Mouse (Mus musculus) frontal cortex, postnatal 14 days (tissue): ENCODE data around the gene Piga.

Source experiments
- DNase-seq, 2 experiments: peaks; one replicate each; pipeline ENCODE4 v3.0.0; 2022; ENCODE audit warnings: low spot score in 2 of 2

Piga gene

DNA sequence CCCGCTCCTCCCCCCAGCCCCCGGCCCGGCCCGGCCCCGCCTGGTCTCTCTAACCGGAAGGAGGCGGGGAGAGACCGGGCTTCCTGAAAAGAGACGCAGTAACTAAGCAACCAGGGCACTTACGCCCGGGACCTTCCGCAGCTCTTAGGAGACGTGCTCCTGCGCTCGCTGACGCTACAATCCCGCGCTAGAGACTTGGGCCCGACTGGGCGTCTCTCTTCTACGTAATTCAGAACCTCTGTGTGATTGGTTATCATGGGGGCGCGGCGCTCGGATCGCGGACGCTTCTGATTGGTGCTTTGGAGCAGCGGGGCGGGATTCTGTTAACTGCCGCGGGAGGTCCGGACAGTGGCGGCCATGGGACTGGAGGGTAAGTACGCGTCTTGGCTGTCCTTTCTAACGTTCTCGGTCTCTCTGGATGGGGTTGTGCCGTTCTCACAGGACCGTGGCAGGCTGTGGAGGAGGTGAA, at the start of gene Piga:
Gene Piga (plus strand): TSS at position 317 of the 469 bp plus-strand sequence.
- DNase-seq = peak; percentile 86 to 93

- no peak for DNase-seq
These were observed 49.0 kb upstream of the Piga start for GRCm38 (mm10) chrX:164370576-164370975.

DNA sequence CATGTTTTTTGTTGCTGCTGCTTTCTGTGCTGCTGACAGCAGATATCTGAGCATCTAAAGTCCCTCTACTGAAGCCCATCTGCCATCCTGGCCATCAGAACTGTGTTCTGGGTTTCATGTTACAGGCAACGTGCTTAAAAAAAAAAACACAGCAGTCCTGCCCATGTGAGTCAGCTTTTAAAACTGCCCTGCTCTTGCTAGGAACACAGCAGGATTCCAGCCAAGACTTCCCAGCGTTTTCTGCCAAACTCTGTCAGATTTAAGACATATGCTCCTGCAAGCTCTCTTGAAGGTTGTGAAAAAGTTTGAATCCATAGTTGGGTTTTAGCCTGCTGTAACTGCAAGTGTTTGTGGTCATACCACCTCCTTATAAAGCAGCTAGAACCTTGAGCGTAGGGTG, 46.5 kb upstream of the Piga start, which contains the start of gene Vegfd:
Gene Vegfd (plus strand): TSS at position 298 of the 400 bp plus-strand sequence.
- peak; percentile 7 to 21 for DNase-seq

DNA sequence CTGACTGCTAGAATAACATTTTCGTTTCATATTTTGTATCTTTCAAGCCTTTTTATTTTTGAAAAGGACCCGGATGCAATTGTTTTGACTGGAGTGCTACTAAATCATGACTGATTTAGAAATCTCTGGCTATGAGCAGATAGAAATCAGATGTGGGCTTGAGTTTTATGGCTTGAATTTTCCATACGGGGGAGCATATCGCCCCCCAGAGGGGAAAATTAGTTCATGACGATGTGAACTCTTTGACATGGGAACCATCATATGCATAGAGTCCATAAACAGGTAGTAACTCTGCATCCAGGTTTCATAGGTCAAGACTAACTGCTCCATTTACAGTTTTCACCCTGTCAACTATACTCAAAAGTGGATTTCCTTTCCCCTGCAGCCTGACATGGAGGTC, 45.0 kb upstream of the Piga start:
- DNase-seq = no peak

GRCm38 (mm10) chrX:164379721-164380120, 39.9 kb upstream of the Piga start:
- no peak for DNase-seq

GRCm38 (mm10) chrX:164381618-164382408, 37.8 kb upstream of the Piga start:
- peak; percentile 13 to 52 for DNase-seq

GRCm38 (mm10) chrX:164394091-164394490, 25.5 kb upstream of the Piga start:
- DNase-seq = no peak

DNA sequence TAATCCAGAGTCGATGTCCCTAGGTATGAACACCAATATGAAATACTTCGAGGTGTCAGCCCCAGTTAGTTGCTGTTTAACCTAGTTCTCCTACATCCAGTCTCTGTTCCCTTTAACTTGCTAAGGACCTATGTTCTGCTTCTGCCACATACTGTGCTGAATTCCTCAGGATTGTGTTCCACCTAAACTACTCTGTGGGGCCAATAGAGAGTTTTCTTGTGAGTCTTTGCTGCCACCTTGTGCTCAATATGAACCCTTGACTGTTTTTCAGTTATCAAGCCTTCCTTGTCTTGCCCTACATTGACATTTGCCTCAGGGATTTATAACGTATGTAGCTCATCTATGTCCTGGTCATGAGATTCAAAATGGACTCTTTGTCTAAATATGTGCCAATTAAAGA, 21.1 kb upstream of the Piga start:
- no peak for DNase-seq

GRCm38 (mm10) chrX:164405080-164405649, 14.4 kb upstream of the Piga start:
- no peak for DNase-seq

GRCm38 (mm10) chrX:164406133-164407022, 13.2 kb upstream of the Piga start:
- no peak for DNase-seq

- DNase-seq = no peak
These were observed 11.2 kb upstream of the Piga start for GRCm38 (mm10) chrX:164408301-164408927.

- no peak for DNase-seq
These were observed 9.0 kb upstream of the Piga start for GRCm38 (mm10) chrX:164410562-164410961.

GRCm38 (mm10) chrX:164416803-164417202, 2.8 kb upstream of the Piga start:
- no peak for DNase-seq

- no peak for DNase-seq
These were observed 1.6 kb upstream of the Piga start for GRCm38 (mm10) chrX:164418008-164418407.

- DNase-seq = no peak
These were observed 368 bp downstream of the Piga start for GRCm38 (mm10) chrX:164419955-164420354.

- DNase-seq = no peak
These were observed 931 bp downstream of the Piga start for GRCm38 (mm10) chrX:164420518-164420917.

DNA sequence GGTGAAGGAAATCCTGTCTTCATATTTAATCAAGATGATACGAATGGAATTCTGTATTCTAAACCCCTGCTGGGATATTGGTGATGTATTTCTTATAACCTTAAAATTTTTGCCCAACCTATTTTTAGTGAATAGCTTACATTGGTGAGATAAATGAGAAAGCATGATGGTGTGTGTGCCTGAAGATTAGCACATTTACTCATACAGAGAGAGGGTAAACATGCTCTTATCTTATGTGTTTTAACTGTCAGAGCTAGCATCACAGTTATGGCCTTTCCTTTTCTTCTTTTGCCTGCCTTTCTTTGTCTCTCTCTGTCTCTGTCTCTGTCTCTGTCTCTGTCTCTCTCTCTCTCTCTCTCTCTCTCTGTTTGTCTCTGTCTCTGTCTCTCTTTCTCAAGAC, 5.2 kb downstream of the Piga start:
- no peak for DNase-seq

- DNase-seq = no peak
These were observed 7.7 kb downstream of the Piga start for GRCm38 (mm10) chrX:164427295-164427694.

DNA sequence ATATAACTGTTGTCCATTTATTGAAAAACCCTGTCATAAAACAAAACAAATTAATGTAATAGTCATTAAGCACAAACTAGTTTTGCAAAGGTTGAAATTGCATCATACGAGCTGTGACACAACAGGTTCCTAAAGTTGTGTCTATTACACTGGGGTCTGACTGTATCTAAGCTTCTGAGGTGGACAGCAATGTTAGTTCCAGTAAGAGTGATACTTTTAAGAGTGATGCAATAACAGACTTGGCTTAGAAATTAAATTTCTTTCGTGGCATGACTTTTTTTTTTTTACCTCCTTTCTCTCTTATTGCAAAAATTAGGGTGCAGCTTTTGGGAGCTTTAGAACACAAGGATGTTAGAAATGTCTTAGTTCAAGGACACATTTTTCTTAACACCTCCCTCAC, 8.6 kb downstream of the Piga start:
- DNase-seq = no peak

- no peak for DNase-seq
These were observed 11.0 kb downstream of the Piga start for GRCm38 (mm10) chrX:164430621-164431020.

GRCm38 (mm10) chrX:164431133-164431532, 11.5 kb downstream of the Piga start:
- DNase-seq = no peak

DNA sequence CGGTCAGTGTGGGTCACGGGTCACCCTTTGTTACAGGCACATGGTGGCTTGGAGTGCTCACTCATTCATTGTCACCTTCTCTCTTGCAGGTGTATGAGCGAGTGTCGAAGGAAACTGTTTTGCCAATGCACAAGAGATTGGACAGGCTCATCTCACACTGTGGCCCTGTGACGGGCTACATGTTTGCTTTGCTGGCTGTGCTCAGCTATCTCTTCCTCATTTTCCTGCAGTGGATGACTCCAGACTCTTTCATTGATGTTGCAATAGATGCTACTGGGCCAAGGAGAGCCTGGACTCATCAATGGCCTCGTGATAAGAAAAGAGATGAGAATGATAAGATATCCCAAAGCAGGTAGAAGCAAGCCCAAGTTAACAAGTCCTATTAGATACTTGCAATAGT, 12.0 kb downstream of the Piga start:
- no peak for DNase-seq
